Mouse (Mus musculus): ENCODE data around the gene Pacrg.

Gene Pacrg

DNA sequence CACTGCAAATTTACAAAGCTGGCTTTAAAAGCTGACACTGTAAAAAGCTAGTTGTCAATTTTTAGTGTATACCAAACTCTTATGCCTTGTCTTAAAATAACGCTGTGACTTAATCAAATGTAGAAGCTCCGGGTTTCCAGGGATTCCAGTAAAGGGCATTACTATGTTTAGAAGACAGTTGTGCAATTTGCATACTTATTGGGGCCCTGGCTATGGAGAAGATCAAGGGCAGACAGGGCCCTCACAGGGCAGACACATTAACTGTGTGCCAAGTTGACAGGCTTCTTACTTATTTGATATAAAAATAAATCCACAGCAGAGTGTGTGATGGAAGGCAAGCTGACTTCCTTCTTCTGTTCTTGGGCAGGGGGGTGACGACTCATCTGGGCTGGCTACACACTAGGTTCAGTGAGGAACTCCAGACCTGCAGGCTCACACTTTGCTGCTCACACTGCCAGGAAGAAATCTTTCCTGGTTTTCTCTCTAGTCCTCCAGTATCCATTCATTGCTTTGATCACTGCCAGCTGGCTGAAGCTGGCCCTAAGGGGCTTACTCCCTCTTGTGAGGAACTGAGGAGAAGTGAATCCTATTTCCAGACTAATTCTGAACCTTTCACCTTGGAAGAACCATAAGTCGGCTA is 342.2 kb downstream of the Pacrg start:
- DNase-seq (ENCODE audit: low read depth, low spot score): no peak

DNA sequence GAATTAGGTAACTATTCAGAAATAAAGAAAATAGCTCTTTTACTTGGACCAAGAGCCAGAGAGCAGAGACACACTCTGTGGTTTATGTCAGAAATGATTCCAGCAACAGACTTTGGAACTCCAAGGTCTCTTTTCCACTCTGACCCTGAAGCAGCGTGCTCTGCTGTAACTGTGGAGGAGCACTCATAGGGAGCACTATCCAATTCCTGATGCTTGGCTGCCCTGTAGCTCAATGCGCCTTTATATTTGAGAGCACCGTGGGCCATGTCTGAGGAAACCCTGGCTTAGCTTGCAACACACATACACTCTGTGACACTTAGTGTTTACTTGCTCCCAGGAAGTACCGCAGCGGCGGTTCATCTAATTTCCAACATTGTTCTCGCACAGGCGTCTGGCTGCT is 344.0 kb downstream of the Pacrg start:
- no peak for DNase-seq (ENCODE audit: low read depth, low spot score)

DNA sequence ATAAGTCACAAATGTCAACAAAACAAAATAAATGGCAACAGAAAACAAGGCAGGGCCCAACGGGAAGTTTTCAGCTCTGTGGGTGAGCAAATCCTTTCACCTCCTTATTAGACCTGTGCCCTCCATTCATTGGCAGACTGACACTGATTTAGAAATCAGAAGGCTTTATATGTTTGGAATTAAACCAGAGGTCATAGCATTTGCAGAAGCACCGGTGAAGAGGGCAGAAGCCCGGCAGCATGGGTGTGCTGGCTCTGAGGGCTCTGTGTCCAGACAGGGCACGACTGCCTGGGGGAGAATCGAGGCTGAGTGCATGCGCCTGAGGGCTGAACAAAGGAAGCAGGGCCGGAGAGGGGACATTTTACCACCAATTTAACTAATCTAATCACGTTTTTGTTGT is 344.5 kb downstream of the Pacrg start:
- DNase-seq (ENCODE audit: low read depth, low spot score): no peak

DNA sequence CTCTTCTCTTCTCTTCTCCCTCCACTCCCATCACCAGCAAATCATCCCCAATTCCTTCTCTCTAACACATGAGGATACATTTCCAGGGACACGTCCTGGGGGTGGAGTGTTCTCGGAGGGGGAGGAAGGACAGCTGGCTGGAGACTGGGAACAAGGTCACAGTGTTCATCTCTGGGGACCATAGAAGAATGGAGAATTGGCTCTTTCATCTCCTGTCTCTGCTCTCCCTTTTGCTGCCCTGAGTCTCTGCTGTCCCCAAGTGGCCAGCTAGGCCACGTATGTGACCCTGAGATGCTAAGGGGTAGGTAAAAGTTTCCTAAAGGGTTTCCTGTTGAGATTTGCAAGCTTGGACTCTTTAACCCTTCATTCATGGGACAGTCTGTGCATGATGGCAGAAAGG is 347.0 kb downstream of the Pacrg start:
- DNase-seq (ENCODE audit: low read depth, low spot score): no peak

DNA sequence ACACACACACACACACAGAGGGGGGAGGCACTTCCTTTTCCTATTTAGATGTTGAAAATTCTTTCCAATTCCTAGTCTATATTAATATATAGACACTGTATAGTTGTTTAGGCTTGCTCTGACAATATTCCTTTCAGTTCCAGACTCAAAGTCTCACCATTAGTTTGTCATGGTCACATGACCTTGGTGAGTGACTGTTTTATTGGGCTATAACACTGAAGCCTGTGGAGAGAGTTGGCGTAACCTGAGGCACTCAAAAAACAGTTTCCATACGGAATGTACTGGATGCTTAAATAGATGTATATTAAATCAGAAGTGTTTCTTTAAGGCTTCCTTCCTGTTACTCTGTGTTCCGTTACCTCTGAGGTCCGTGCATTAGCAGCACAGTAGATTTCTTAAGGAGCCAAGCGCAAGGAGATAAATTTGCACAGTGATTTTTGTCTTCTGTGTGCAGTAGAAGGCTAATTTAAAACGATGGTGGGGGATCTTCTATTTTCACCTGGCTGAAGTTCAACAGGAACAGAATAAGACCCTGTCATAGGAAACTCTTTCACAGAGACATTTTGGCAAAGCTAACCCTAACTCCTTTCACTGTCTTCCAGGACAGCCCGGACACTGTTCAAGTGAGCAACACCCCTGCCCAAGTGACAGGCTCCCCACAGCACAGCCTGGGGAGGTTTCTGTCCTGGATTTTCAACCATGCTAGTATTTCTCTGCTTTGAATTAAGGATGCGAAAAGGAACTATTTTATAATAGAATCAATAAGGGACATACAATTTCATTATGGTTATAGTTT is 349.5 kb downstream of the Pacrg start:
- no peak for DNase-seq (ENCODE audit: low read depth, low spot score)

DNA sequence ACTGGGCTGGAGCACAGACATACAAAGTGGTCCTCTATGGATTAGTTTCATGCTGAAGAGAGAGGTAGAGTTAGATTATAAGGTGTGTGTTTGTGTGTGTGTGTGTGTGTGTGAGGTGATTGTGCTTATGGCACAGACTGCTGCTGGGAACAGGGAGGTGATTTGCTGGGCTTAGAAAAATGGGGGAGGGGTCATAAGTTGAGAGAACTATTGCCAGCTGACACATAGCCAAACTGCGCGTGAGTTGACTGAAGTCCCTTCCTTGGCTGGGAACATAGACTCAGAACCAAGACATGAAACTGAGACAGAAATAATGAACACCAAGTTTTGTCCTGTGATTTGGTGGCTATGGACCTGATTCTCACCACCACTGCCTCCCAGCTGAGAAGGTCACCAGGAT is 351.2 kb downstream of the Pacrg start:
- no peak for DNase-seq (ENCODE audit: low read depth, low spot score)

DNA sequence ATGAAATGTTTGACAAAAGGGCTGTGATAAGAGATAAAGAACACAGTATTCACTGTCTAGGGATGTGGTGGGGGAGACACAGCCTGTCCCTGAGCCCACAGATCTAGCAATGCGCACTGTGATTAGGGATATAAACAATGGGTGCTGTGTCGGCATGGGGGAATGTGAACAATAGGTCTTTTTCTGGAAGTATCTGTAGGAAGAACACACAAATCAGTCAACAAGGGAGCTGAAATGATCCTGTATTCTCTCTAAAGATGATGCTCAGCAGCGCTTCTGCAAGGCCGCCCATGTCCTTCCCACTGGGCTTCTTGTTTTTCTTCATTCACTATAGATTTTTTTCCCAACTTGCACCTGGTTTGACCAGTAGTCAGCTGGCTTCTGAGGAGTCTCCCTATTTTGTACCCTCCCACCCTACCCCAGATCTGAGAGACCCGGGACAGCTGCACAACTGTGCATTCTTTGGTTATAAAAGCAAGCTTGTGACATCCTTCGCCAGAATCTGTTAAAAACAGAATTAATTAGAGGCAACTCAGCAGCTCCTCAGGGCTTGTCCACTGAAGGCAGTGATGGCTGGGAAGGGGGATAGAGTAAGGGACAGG is 356.1 kb downstream of the Pacrg start:
- no peak for DNase-seq (ENCODE audit: low read depth, low spot score)

DNA sequence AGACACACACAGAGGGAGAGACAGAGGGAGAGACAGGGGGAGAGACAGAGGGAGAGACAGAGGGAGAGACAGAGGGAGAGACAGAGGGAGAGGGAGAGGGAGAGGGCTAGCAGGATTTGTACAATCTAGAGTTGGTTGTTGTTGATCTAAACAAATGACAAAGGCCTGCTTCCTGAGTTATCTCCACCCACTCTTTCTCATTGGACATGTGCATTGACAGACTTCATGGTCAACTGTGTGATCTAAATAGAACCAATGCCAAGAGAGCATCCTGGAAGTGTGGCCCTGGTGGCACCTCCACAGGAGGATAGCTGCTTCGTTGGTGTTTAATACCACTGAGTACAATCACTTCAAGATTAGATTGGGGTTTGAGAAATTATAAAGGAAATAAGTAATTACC is 359.0 kb downstream of the Pacrg start:
- DNase-seq (ENCODE audit: low read depth, low spot score): no peak

DNA sequence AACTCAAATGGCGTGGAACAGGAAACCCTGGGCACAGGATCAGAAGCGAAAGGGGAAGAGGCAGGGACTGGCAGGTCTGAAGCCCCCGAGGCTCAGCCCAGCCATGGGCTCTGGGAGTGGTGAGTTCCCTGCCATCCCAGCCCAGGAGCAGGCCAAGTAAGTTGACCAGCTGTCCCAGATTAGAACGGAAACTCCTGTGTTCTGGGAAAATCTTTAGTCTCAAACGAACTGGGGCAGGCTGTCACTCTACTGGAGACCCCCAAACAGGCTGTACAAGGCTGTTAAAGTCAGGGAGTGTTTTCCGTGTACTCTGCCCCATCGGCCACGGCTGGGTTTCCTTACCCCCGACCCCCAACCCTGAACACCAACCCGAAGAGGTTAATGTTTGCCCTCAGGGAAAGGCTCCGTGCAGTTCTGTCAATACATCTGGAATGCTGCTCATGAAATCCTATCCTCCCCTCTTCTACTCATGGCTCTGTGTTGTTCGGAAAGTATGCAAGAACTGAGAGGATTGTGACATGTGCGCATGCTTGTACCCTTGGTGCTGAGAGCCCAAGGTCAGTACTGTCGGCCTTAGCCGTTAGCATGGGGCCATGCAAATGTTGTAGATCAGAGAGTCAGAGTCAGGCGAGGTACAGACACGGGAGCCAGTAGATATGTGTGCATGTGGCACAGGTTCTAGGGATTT is 360.9 kb downstream of the Pacrg start:
- DNase-seq (ENCODE audit: low read depth, low spot score): no peak

DNA sequence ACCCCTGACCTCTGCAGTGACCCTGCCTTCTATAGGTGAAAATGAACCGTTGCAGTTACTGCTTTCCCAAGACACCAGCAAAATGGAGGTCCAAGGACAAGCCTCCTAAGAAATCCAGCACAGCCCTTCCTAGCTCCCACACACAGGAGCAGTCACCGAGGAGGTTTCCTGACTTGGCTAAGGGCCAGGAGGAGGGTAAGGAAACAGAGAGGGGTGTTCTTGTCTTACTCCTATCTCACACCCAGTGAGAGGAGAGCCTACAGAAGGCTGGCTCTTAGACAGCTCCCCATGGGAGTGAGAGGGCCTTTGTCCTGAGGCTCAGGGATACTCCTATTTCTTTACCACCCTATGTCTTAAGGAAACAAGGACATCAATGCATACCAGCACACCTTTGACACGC is 361.7 kb downstream of the Pacrg start:
- no peak for DNase-seq (ENCODE audit: low read depth, low spot score)

DNA sequence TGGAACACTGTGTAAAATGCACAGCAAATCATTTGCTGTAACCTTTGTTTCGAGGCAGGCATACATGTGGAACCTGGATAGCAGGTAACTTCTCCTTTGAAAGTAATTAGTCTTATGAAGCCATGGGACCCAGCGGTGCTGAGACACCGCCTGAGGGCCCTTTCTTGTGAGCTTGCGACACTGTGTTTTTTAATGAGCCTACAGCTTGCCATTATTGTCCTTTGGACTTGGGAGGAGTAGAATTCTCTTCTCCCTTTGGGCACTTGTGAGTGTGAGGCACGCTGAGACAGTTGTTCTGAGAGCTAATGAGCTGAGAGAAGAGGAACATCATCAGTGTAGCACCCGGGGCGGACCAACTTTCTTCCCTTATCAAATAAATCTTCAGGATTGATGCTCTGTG is 363.3 kb downstream of the Pacrg start:
- DNase-seq (ENCODE audit: low read depth, low spot score): no peak

DNA sequence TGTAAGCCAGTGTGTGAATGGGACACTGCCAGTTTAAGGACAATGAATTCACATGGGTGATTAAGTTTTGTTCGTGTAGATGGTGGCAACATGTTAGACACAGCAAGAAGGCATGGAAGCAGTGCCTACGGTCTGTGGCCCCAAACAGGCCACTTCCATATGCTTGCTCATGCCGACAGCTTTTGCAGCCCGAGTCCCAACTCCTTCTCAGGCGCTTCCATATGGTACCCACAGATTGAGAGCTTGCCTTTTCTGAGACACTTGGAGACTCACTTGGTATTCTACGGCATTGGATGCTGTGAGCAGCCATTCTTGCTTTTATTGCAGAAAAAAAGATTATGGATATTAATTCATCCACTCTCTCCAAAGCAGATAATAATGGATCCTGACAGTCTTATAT is 365.1 kb downstream of the Pacrg start:
- DNase-seq (ENCODE audit: low read depth, low spot score): no peak

DNA sequence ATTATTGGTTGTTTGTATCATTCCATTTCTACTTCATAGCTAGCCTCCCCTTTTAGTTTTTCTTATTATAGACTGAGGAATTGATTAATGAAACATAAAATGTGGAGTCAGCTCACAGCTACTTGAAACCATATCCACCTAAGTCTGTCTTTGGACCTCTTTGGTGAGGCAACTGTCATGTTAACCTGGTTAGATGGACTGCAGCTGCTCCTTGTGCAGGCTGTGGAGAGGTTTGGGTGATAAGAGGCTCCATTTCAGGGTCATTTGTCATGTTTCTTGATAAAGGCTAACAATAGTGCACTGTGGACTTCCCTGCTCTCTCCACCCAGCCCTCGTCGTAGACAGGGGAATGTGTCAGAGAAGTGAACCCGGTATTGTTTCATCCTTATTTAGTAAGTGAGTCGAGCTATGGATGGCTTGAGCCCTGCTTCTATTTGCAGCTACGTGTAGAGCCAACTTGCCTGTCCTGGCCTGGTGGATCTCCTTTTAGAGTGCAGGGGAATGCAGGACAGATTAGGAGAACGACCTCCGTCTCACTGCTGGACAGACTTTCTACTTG is 366.2 kb downstream of the Pacrg start:
- no peak for DNase-seq (ENCODE audit: low read depth, low spot score)

DNA sequence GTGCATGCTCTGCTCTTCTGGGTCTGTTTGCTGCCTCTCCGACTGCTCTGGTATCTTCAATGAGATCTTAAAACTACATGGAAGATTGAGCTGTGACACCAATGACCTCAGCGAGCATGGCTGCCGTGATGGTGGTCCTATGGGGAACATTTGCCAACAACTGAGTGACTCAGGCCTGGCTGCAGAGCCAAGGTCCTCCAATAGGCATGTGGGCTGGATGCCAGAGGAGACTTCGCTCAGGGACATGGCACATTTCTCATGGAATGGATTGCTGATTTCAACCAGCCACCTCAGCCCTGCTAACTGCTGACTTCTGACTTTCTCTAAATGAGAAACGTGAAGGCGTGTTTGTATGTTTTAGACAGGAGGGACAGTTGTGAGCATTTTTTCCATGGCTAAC is 366.9 kb downstream of the Pacrg start:
- DNase-seq (ENCODE audit: low read depth, low spot score): no peak

DNA sequence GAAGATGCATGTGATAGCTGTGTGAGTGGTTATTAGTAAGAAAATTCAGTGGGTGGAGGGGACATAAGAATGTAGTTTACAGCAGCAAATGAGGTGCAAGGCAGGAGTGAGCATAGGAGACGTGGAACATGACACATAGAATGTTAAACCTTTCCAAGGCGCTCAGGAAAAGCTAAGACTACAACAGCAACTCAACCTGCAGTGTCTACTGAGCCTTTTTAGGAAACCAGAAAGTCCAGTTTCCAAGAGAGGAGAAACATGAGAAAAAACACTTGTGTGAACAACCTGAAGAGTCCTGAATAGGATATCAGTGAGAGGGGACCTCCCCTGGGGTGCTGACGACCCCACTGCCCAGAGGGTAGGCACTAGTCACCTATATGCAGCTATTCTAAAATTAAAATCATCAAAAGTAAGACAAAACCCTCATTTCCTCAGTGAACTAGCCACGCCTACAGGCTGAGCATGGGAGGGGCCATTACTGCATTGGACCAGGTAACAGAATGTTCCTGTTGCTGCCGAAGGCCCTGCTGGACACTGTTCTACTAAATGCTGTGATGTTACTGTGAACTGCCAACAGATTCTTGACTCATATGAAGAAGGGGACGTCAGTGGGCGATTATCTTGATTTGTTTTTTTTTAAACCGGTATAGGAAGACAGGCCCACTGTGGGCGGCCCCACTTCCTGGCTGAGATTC is 370.1 kb downstream of the Pacrg start:
- DNase-seq (ENCODE audit: low read depth, low spot score): no peak

DNA sequence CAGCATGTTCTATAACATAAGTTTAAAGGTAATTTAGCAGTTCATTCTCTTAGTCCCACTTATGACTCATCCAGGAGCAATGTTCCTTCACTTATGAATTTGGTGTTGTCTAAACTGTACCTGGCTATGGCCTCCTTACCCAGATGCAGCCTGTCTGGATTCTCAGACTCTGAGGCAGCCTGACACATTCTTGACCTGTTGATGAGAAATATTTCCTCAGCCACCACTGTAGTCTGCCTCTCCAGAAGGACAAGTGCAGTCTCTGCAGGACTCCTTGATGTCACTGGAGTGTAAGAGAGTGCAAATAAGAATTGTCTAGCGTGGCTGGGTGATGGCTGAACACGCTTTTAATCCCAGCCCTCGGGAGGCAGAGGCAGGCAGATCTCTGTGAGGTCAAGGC is 373.0 kb downstream of the Pacrg start:
- DNase-seq (ENCODE audit: low read depth, low spot score): no peak

DNA sequence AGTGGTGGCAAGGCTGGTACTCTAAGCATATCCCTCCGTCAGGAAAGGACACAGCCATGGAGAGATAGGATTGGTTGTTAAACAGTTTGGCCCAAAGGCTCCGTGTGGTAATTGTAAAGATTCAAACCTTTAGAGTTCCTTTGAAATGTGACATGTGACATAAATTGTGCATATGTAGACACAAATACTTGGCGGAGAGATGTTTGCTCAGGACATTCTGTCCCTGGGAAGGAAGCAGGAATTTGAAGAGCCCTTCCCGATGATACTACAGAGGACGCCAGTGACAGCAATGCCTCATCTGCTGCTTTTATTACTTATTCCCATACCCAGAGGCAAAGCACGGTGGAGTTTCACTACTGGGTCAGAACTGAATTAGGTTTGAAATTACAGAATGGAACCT is 374.6 kb downstream of the Pacrg start:
- DNase-seq (ENCODE audit: low read depth, low spot score): no peak

DNA sequence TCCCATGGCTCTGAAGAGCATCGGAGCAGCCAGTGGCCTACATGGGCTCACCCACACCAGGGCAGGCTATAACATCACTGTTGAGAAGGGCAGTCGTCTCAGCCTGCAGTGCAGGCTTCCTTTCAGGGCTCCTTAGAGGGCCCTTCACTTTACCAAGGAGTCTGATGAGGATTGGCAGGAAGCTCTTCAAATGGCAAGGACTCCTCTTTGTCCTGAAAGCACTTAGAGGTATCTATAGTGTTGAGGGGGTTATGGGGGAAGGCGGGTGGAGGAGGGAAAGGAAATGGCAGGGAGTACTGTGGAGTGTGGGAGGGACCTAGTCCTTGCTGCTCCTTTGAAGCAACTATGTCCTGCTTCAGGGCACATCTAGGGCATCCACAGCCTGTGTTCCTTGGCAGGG is 375.4 kb downstream of the Pacrg start:
- no peak for DNase-seq (ENCODE audit: low read depth, low spot score)

DNA sequence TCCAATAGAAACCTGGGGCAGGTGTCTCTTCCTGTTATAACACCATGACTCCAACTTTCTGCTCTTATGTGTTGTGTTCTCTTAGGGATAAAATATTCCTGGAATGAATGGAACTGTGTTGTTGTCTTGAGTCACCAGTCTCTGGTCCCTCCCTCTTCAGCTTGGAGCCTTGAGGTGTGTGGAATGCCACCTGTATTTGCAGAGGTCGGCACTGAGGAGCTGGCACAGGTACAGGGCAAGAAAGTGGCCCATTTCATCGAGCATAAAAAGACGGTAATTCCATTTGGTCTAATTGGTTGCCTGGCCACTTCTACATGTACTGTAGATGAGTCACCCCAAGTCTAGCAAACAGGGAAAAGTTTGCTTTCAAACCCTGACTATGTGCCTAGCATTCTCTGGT is 376.5 kb downstream of the Pacrg start:
- DNase-seq (ENCODE audit: low read depth, low spot score): no peak

DNA sequence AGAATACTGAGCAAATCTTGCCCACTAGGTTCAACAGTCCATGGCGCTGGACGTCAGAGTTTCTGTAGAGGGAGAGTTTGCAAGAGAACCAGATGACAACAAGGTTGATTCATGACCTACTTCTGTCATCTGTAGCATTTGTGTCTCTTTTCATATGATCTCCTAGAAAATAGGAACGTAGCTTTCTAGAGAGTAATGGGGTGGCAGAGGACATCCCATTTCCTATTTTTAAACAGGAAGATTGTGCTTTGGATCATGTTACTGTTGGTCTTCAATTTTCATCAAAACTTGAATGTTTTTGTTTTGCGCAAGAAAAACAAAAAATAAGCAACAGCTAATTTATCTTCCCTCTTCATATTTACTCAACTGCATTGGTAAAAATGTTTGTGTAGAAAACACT is 379.2 kb downstream of the Pacrg start:
- no peak for DNase-seq (ENCODE audit: low read depth, low spot score)

DNA sequence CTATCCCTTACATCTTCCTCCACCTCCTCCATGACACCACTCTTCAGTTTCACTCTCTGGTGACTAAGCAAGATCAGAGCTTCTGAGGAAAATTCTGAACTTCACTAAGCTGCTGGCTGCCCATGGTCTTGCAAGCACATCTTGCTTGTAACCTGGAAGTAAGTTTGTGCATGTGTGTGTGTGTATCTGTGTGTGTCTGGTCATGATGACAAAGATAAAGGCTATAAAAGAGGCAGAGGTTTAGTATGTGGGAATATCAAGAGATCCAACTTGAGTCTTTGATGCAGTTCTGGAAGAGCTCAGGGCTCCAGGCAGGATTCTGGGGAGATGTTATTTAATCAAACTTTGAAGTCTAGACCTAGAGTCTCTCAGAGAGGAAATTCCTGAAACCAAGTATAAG is 381.4 kb downstream of the Pacrg start:
- DNase-seq (ENCODE audit: low read depth, low spot score): no peak

DNA sequence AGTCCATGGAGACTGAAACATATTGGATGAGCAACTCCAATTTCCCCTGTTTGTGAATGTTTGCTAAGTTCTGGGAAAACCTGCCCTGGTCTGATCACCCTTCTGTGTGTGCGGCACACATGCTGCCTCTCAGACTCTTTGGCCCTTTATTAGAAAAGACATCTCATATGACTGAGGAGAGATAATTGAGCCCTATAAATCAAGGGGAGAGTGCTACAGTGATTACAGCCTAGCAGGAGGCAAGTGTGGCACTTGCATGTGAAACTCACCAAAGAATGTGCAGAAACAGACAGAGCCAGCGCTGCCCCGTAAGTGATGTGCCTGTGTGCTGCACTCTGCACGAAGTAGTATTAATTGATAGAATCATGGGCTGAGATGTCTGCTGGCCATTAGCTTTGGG is 383.7 kb downstream of the Pacrg start:
- DNase-seq (ENCODE audit: low read depth, low spot score): no peak

Data from retina, adult 2 months (tissue).